Mouse (Mus musculus) ES-E14 (cell line): ENCODE results near the gene Ccser2.

ENCODE experiments used
- ZC3H11A ChIP-seq: IDR thresholded peaks from 2 replicates; pipeline ENCODE4 v1.6.1; 2012; ENCODE audit warnings: low read depth, mild to moderate bottlenecking, inconsistent platforms, low read length, borderline replicate concordance
- ZNF384 ChIP-seq: IDR thresholded peaks from 2 replicates; pipeline ENCODE4 v1.6.1; 2012; ENCODE audit warnings: low read depth, low read length, inconsistent platforms

GRCm38 (mm10) chr14:36866966-36867700 lies 101.4 kb downstream of the Ccser2 start:
- TF ChIP-seq ZC3H11A (peak; percentile 91; the same call in 1 of the 2 replicates), ZNF384 (no peak)
